Mouse (Mus musculus) thymus, adult 2 months (tissue): ENCODE data around the gene Ralb. TPM values are rescaled to one million over a fixed set of nuclear protein-coding genes. Genes with fewer than 3 reads are reported as not detected.

Source experiments
- DNase-seq: peaks from one replicate; pipeline ENCODE4 v3.0.0; 2021
- H3K27ac ChIP-seq: fragments of 200-500 bp; 2 replicates; pipeline ENCODE4 v1.5.1; 2012; ENCODE audit warnings: low read length, control low read depth; ENCODE audit not compliant: control insufficient read depth, insufficient read depth
- H3K27me3 ChIP-seq: fragments of 200-500 bp; 2 replicates; pipeline ENCODE4 v1.6.1; 2012; ENCODE audit warnings: mild to moderate bottlenecking, low read length, moderate library complexity, mixed read lengths; ENCODE audit not compliant: control insufficient read depth, insufficient read depth
- H3K36me3 ChIP-seq: fragments of 200-500 bp; 2 replicates; pipeline ENCODE4 v1.6.1; 2012; ENCODE audit warnings: mild to moderate bottlenecking, low read length, moderate library complexity; ENCODE audit not compliant: control insufficient read depth, insufficient read depth
- H3K4me1 ChIP-seq: fragments of 200-500 bp; replicated peaks from 2 replicates; pipeline ENCODE4 v1.6.1; 2012; ENCODE audit warnings: low read length; ENCODE audit not compliant: control insufficient read depth, insufficient read depth
- H3K4me3 ChIP-seq: fragments of 200-500 bp; 2 replicates; pipeline ENCODE4 v1.5.1; 2012; ENCODE audit warnings: mild to moderate bottlenecking, low read length, control low read depth, moderate library complexity; ENCODE audit not compliant: control insufficient read depth, insufficient read depth
- CTCF ChIP-seq: fragments of 200-500 bp; IDR thresholded peaks from 2 replicates; pipeline ENCODE4 v1.5.1; 2012; ENCODE audit warnings: mild to moderate bottlenecking, control low read depth, low read length, moderate library complexity, borderline replicate concordance; ENCODE audit not compliant: control insufficient read depth, poor library complexity, insufficient read depth; ENCODE audit errors: extremely low read depth
- POLR2A ChIP-seq: fragments of 200-500 bp; IDR thresholded peaks from 2 replicates; pipeline ENCODE4 v1.6.1; 2012; ENCODE audit warnings: mild to moderate bottlenecking, low read length, control low read depth, moderate library complexity; ENCODE audit not compliant: control insufficient read depth, poor library complexity, insufficient read depth; ENCODE audit errors: extremely low read depth
- WGBS: fragments of 180-500 bp; shearing (Covaris S2); methylation state at CpG from one replicate; pipeline ENCODE4 v1.1.7; 2018; 5-methylcytosine and 5-hydroxymethylcytosine counted together
- polyA plus RNA-seq: library from polyadenylated mRNA; depleted of rRNA; stranded (reverse); fragments of >200 nt; gene quantifications from 2 replicates; pipeline ENCODE4 v1.2.3, GENCODE M21; 2012

Gene Ralb
- polyA plus RNA-seq, 1 experiment: 32.4 TPM

GRCm38 (mm10) chr1:119503808-119504207 lies 786 bp downstream of the Ralb start:
- WGBS: 35% methylated on average over 5 of the region's 5 CpGs
- TF ChIP-seq CTCF (no peak), POLR2A (no peak)
- Histone ChIP-seq H3K27me3 (no peaks in the 10 kb centered on the region), H3K4me3 (peak overlapping the region; percentile 78), H3K4me1 (peaks cover 29% of the 10 kb centered on the region), H3K27ac (no peak overlapping the region), H3K36me3 (no peaks in the 10 kb centered on the region)
- DNase-seq: peak; percentile 21

- no peak overlapping the region for H3K4me3 ChIP-seq
Observed at GRCm38 (mm10) chr1:119503181-119503580, 1.4 kb downstream of the Ralb start.

GRCm38 (mm10) chr1:119502729-119503128 lies 1.9 kb downstream of the Ralb start:
- Histone ChIP-seq H3K27me3 (no peaks in the 10 kb centered on the region), H3K36me3 (no peaks in the 10 kb centered on the region), H3K27ac (no peak overlapping the region), H3K4me1 (peaks cover 36% of the 10 kb centered on the region), H3K4me3 (no peak overlapping the region)
- no peak for DNase-seq
- 18% methylated on average over 11 of the region's 11 CpGs for WGBS
- TF ChIP-seq POLR2A (no peak), CTCF (no peak)

More at GRCm38 (mm10) chr1:119503181-119503580, 1.4 kb downstream of the Ralb start:
- WGBS: 95% methylated on average over 3 of the region's 3 CpGs
- H3K36me3 ChIP-seq: no peaks in the 10 kb centered on the region
- DNase-seq: no peak
- no peaks in the 10 kb centered on the region for H3K27me3 ChIP-seq
- no peak overlapping the region for H3K27ac ChIP-seq
- H3K4me1 ChIP-seq: peaks cover 35% of the 10 kb centered on the region
- TF ChIP-seq POLR2A (no peak), CTCF (no peak)

GRCm38 (mm10) chr1:119501881-119502280 lies 2.7 kb downstream of the Ralb start:
- 86% methylated on average over 8 of the region's 8 CpGs for whole genome bisulfite sequencing

GRCm38 (mm10) chr1:119499456-119499855 lies 5.1 kb downstream of the Ralb start:
- TF ChIP-seq POLR2A (no peak), CTCF (no peak)
- DNase-seq: no peak
- Histone ChIP-seq H3K27me3 (no peaks in the 10 kb centered on the region), H3K27ac (no peak overlapping the region), H3K36me3 (no peaks in the 10 kb centered on the region), H3K4me3 (no peak overlapping the region), H3K4me1 (peaks cover 35% of the 10 kb centered on the region)
- WGBS: 97% methylated on average over 10 of the region's 10 CpGs

More at GRCm38 (mm10) chr1:119501881-119502280, 2.7 kb downstream of the Ralb start:
- no peak for DNase-seq
- TF ChIP-seq POLR2A: no peak
- no peak overlapping the region for H3K27ac ChIP-seq
- H3K4me3 ChIP-seq: no peak overlapping the region
- H3K27me3 ChIP-seq: no peaks in the 10 kb centered on the region
- no peaks in the 10 kb centered on the region for H3K36me3 ChIP-seq
- H3K4me1 ChIP-seq: peaks cover 36% of the 10 kb centered on the region

- no peaks in the 10 kb centered on the region for H3K27me3 ChIP-seq
- DNase-seq: no peak
- H3K27ac ChIP-seq: no peak overlapping the region
- peaks cover 29% of the 10 kb centered on the region for H3K4me1 ChIP-seq
- TF ChIP-seq POLR2A: no peak
- TF ChIP-seq CTCF: no peak
- WGBS: 83% methylated on average over 9 of the region's 9 CpGs
- H3K36me3 ChIP-seq: no peaks in the 10 kb centered on the region
- no peak overlapping the region for H3K4me3 ChIP-seq
Observed at GRCm38 (mm10) chr1:119498536-119499231, 5.9 kb downstream of the Ralb start.
